9 mouse cellular contexts compared by ENCODE assay signal in genomic region chr10:22010088-22010818, GRCm38 (mm10). TPM values are rescaled to one million over a fixed set of nuclear protein-coding genes. Genes with fewer than 3 reads are reported as not detected.
DNase-seq lines count a peak whose midpoint lies in the region; ATAC-seq and TF ChIP-seq lines count a peak whose summit lies in the region.
"Had no signal": no experiment of that assay in that cellular context is flagged by ENCODE, and none has a peak within 500 bp of the region (broad histone marks: within the 10 kb centered on the region; RNA-seq: fewer than 3 reads in every experiment).

No protein-coding gene starts in this region.

- intact Hi-C loops in gastrocnemius, postnatal 14 days (cut with DNase I; ENCODE audit: low total_unique reads): no loop called here

- peak; percentile 49 for ATAC-seq in activated CD4-positive, CD25-positive, alpha-beta regulatory T cell, adult 4 months

- no peaks in the 10 kb centered on the region for H3K4me1 ChIP-seq in liver, adult 2 months (ENCODE audit: control insufficient read depth, insufficient read depth, low read length)
- H3K4me1 ChIP-seq: embryonic facial prominence, embryonic 15.5 days had no signal

- no peak for TF ChIP-seq POLR2A in liver, adult 2 months (IDR thresholded peaks at IDR 0.05; ENCODE audit: extremely low read depth, insufficient read depth, low read length)

- 35% methylated on average over 19 of the region's 19 CpGs for WGBS in liver, adult 2 months

- no peak overlapping the region for H3K4me3 ChIP-seq in liver, adult 2 months (ENCODE audit: insufficient read depth, low read depth, low read length)
- H3K4me3 ChIP-seq: embryonic facial prominence, embryonic 15.5 days had no signal

- peak; percentile 83 for TF ChIP-seq CTCF in liver, adult 2 months (IDR thresholded peaks at IDR 0.05; ENCODE audit: low read depth, low read length)

- no peak overlapping the region for H3K9ac ChIP-seq in liver, adult 2 months (ENCODE audit: low read depth, low read length)
- H3K9ac ChIP-seq: embryonic facial prominence, embryonic 15.5 days had no signal

- DNase-seq in 416B (ENCODE audit: low read depth): peak; percentile 81
- peak; percentile 67 to 84 for DNase-seq in cerebellum, postnatal 4 days (ENCODE audit: low spot score in 2 of 2)
- peak; percentile 72 for DNase-seq in gastrocnemius, postnatal 14 days
- DNase-seq in kidney, adult 8-10 months: peak; percentile 56 to 89
- DNase-seq in liver, adult 2 months (ENCODE audit: extremely low read depth, low read depth, low spot score): peak; percentile 66
- DNase-seq in naive thymus-derived CD4-positive, alpha-beta T cell, adult 2 months (ENCODE audit: low read depth): peak; percentile 89
- DNase-seq in splenic B cell, adult 2 months (ENCODE audit: low read depth, low spot score): peak; percentile 89

- H3K36me3 ChIP-seq in liver, adult 2 months (ENCODE audit: control insufficient read depth, insufficient read depth, low read length): no peaks in the 10 kb centered on the region
- H3K36me3 ChIP-seq in splenic B cell, adult 2 months (ENCODE audit: control insufficient read depth, insufficient read depth, low read length, poor library complexity, severe bottlenecking): no peaks in the 10 kb centered on the region
- H3K36me3 ChIP-seq: embryonic facial prominence, embryonic 15.5 days had no signal

- H3K79me2 ChIP-seq in liver, adult 2 months (ENCODE audit: control insufficient read depth, insufficient read depth, low read length): no peaks in the 10 kb centered on the region

- H3K27me3 ChIP-seq in liver, adult 2 months (ENCODE audit: control insufficient read depth, insufficient read depth, low read length): no peaks in the 10 kb centered on the region
- H3K27me3 ChIP-seq in splenic B cell, adult 2 months (ENCODE audit: control insufficient read depth, insufficient read depth, low read length, poor library complexity, severe bottlenecking): no peaks in the 10 kb centered on the region
- H3K27me3 ChIP-seq: embryonic facial prominence, embryonic 15.5 days had no signal

- H3K27ac ChIP-seq in liver, adult 2 months (replicated peaks; ENCODE audit: insufficient read depth, low read depth, low read length): no peak overlapping the region
- H3K27ac ChIP-seq: embryonic facial prominence, embryonic 15.5 days had no signal

RNA-seq across cellular contexts. Expression of gene 4930444G20Rik, which starts 57.6 kb away (rescaled TPM):
- not detected for polyA plus RNA-seq in activated CD4-positive, CD25-positive, alpha-beta regulatory T cell, adult 4 months (2017; shearing (Covaris generic))
- not detected for total RNA-seq in gastrocnemius, postnatal 14 days (2021)
- not detected in 2 replicates for total RNA-seq in liver, adult 2 months (2014; rRNA removed)
- not detected in 2 replicates for polyA plus RNA-seq in liver, adult 2 months (2012; rRNA removed)
- polyA plus RNA-seq: embryonic facial prominence, embryonic 15.5 days had no signal
